Mouse (Mus musculus): Measurements from ENCODE around the gene Fcer1g.

DNA sequence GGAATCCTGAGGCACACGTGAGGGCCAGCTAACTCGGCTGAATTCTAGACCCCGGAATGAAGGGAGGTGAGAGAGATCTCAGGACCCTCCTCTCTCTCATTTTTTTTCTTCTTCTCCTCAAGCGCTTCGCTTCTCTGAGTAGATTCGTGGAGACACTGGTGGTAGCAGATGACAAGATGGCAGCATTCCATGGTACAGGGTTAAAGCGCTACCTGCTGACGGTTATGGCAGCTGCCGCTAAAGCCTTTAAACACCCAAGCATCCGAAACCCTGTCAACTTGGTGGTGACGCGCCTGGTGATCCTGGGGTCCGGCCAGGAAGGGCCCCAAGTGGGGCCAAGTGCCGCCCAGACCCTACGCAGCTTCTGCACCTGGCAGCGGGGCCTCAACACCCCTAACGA is 18.2 kb upstream of the Fcer1g start:
- TF ChIP-seq POLR2A (IDR thresholded peaks at IDR 0.05; ENCODE audit: borderline replicate concordance, control insufficient read depth, low read depth, low read length) = no peak
- no peak for TF ChIP-seq CTCF (IDR thresholded peaks at IDR 0.05; ENCODE audit: control insufficient read depth, insufficient read depth, low read length)
